Mouse (Mus musculus) thymus, adult 2 months (tissue): Measurements from ENCODE around the gene Gm20388.

Experiments
- CTCF ChIP-seq: fragments of 200-500 bp; IDR thresholded peaks from 2 replicates; pipeline ENCODE4 v1.5.1; 2012; ENCODE audit warnings: mild to moderate bottlenecking, control low read depth, low read length, moderate library complexity, borderline replicate concordance; ENCODE audit not compliant: control insufficient read depth, poor library complexity, insufficient read depth; ENCODE audit errors: extremely low read depth
- POLR2A ChIP-seq: fragments of 200-500 bp; IDR thresholded peaks from 2 replicates; pipeline ENCODE4 v1.6.1; 2012; ENCODE audit warnings: mild to moderate bottlenecking, low read length, control low read depth, moderate library complexity; ENCODE audit not compliant: control insufficient read depth, poor library complexity, insufficient read depth; ENCODE audit errors: extremely low read depth

DNA sequence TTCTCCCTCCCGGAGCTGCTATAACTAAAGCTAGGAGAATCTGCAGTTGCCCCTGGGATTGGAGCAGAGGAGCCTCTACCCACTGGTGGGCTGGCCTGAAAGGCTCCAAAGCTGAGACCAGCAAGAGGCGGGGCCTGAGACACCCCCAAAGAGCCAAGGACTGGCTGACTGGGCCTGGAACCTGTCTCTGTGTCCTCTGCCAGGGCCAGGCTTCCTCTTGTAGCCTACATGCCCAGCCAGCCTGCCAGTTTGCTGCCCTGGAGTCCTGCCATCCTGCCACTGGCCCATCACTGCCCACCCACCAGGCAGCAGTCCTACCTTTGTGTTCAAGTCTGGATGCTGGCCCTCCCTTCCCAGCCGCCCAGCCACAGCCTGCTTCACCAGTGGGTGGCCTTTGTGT is 4419.8 kb downstream of the Gm20388 start:
- no peak for TF ChIP-seq CTCF
- TF ChIP-seq POLR2A = no peak
